Mouse (Mus musculus): ENCODE measurements around the gene Zfp318.

GRCm38 (mm10) chr17:46336475-46336874, 47.1 kb upstream of the Zfp318 start:
- TF ChIP-seq POLR2A (IDR thresholded peaks at IDR 0.05; ENCODE audit: control insufficient read depth, extremely low read depth, insufficient read depth, low read length, poor library complexity) (no peak), CTCF (IDR thresholded peaks at IDR 0.05; ENCODE audit: borderline replicate concordance, control insufficient read depth, extremely low read depth, insufficient read depth, low read length, poor library complexity) (no peak)

All from thymus, adult 2 months (tissue).